Mouse (Mus musculus): Measurements from ENCODE around the gene Lrp8.

- TF ChIP-seq POLR2A (IDR thresholded peaks at IDR 0.05; ENCODE audit: borderline replicate concordance, extremely low read depth, low read depth, low read length) = no peak
- TF ChIP-seq CTCF (IDR thresholded peaks at IDR 0.05; ENCODE audit: insufficient read depth, low read length) = no peak
Measured at GRCm38 (mm10) chr4:107788841-107789240, 13.2 kb upstream of the Lrp8 start.
